Mouse (Mus musculus) CH12.LX (cell line): ENCODE results near the gene Tgif2. TPM values are rescaled to one million over a fixed set of nuclear protein-coding genes. Genes with fewer than 3 reads are reported as not detected.
"Not testable (repeated sequence)": the region's sequence is repeated elsewhere in the genome, so short reads cannot be mapped to it uniquely, and the experiment has no call there.

Experiments
- DNase-seq: peaks from one replicate; pipeline ENCODE4 v3.0.0-alpha.2; 2013; ENCODE audit errors: extremely low read depth
- H3K27ac ChIP-seq: 2 replicates; pipeline ENCODE4 v1.5.1; 2012; ENCODE audit warnings: low read depth, mild to moderate bottlenecking, control low read depth, moderate library complexity; ENCODE audit not compliant: insufficient read depth
- H3K27me3 ChIP-seq: replicated peaks from 2 replicates; pipeline ENCODE3; 2012; ENCODE audit warnings: inconsistent platforms
- H3K36me3 ChIP-seq, 2 experiments: replicated peaks in 1 of 2; 2 replicates each; pipeline versions ENCODE3 to v1.6.1; 2012; ENCODE audit warnings: inconsistent platforms in 1 of 2, low read length in 1 of 2, mild to moderate bottlenecking in 1 of 2, mixed read lengths in 1 of 2, moderate library complexity in 1 of 2; ENCODE audit not compliant: control insufficient read depth in 1 of 2, insufficient read depth in 1 of 2
- H3K4me1 ChIP-seq, 2 experiments: 2 replicates each; pipeline ENCODE4 v1.6.1; 2012; ENCODE audit warnings: inconsistent platforms in 1 of 2, moderate library complexity in 1 of 2; ENCODE audit not compliant: insufficient read depth in 2 of 2, control insufficient read depth in 1 of 2
- H3K4me2 ChIP-seq: 2 replicates; pipeline ENCODE4 v1.6.1; 2012; ENCODE audit warnings: low read depth, mild to moderate bottlenecking, control low read depth; ENCODE audit not compliant: poor library complexity, insufficient read depth, severe bottlenecking
- H3K4me3 ChIP-seq, 3 experiments: fragments of 150-350 bp in 1 of 3; sonication (generic) in 1 of 3; replicated peaks in 1 of 3; 2 replicates each; pipeline versions ENCODE3 to v1.5.1; 2011 to 2012; ENCODE audit warnings: low read depth in 2 of 3, low read length in 2 of 3, mild to moderate bottlenecking in 2 of 3, moderate library complexity in 2 of 3, control low read depth in 1 of 3, improper control_type of control experiment in 1 of 3, inconsistent platforms in 1 of 3, mixed read lengths in 1 of 3; ENCODE audit not compliant: poor library complexity in 1 of 3
- H3K79me2 ChIP-seq: replicated peaks from 2 replicates; pipeline ENCODE4 v1.6.1; 2012; ENCODE audit warnings: mild to moderate bottlenecking, moderate library complexity; ENCODE audit not compliant: control insufficient read depth, poor library complexity, insufficient read depth, severe bottlenecking; ENCODE audit errors: extremely low read depth
- H3K9ac ChIP-seq: 2 replicates; pipeline ENCODE4 v1.6.1; 2012; ENCODE audit warnings: low read depth, mild to moderate bottlenecking, control low read depth, moderate library complexity; ENCODE audit not compliant: insufficient read depth
- H3K9me3 ChIP-seq: replicated peaks from 2 replicates; pipeline ENCODE3; 2012; ENCODE audit warnings: low read length, inconsistent platforms, mixed read lengths
- ELF1 ChIP-seq: IDR thresholded peaks from 2 replicates; pipeline ENCODE4 v1.6.1; 2014; ENCODE audit warnings: low read depth, mild to moderate bottlenecking, inconsistent platforms, low read length, improper control_type of control experiment
- EP300 ChIP-seq: IDR thresholded peaks from 2 replicates; pipeline ENCODE4 v1.6.1; 2011; ENCODE audit warnings: low read length, improper control_type of control experiment
- ETS1 ChIP-seq: conservative IDR thresholded peaks from 2 replicates; pipeline ENCODE4 v1.6.1; 2012; ENCODE audit warnings: low read depth, mild to moderate bottlenecking, inconsistent platforms, low read length, improper control_type of control experiment, moderate library complexity
- GABPA ChIP-seq: IDR thresholded peaks from 2 replicates; pipeline ENCODE4 v1.6.1; 2012; ENCODE audit warnings: low read depth, low read length, improper control_type of control experiment, inconsistent platforms; ENCODE audit not compliant: insufficient replicate concordance
- HCFC1 ChIP-seq: IDR thresholded peaks from 2 replicates; pipeline ENCODE4 v1.6.1; 2012; ENCODE audit warnings: low read depth, mild to moderate bottlenecking, inconsistent platforms, low read length, improper control_type of control experiment
- IRF4 ChIP-seq: IDR thresholded peaks from 2 replicates; pipeline ENCODE4 v1.6.1; 2014; ENCODE audit warnings: low read depth, mild to moderate bottlenecking, inconsistent platforms, low read length, improper control_type of control experiment
- JUND ChIP-seq: conservative IDR thresholded peaks from 2 replicates; pipeline ENCODE4 v1.6.1; 2011; ENCODE audit warnings: low read depth, low read length, improper control_type of control experiment
- MAFK ChIP-seq: IDR thresholded peaks from 2 replicates; pipeline ENCODE4 v1.6.1; 2011; ENCODE audit warnings: low read length, improper control_type of control experiment; ENCODE audit not compliant: insufficient replicate concordance
- NRF1 ChIP-seq: IDR thresholded peaks from 2 replicates; pipeline ENCODE4 v1.6.1; 2014; ENCODE audit warnings: low read depth, mild to moderate bottlenecking, inconsistent platforms, low read length, improper control_type of control experiment, moderate library complexity
- SIN3A ChIP-seq: IDR thresholded peaks from 2 replicates; pipeline ENCODE4 v1.6.1; 2012; ENCODE audit warnings: low read length, improper control_type of control experiment, inconsistent platforms
- SMC3 ChIP-seq: IDR thresholded peaks from 2 replicates; pipeline ENCODE4 v1.6.1; 2011; ENCODE audit warnings: low read depth, low read length, improper control_type of control experiment
- TCF12 ChIP-seq: IDR thresholded peaks from 2 replicates; pipeline ENCODE4 v1.6.1; 2014; ENCODE audit warnings: low read depth, mild to moderate bottlenecking, inconsistent platforms, low read length, improper control_type of control experiment
- USF1 ChIP-seq: IDR thresholded peaks from 2 replicates; pipeline ENCODE4 v1.6.1; 2014; ENCODE audit warnings: low read depth, mild to moderate bottlenecking, inconsistent platforms, low read length, improper control_type of control experiment
- USF2 ChIP-seq: conservative IDR thresholded peaks from 2 replicates; pipeline ENCODE4 v1.6.1; 2011; ENCODE audit warnings: low read depth, low read length, improper control_type of control experiment
- ZMIZ1 ChIP-seq: IDR thresholded peaks from 2 replicates; pipeline ENCODE4 v1.6.1; 2012; ENCODE audit warnings: low read depth, mild to moderate bottlenecking, inconsistent platforms, low read length, improper control_type of control experiment
- ZNF384 ChIP-seq: IDR thresholded peaks from 2 replicates; pipeline ENCODE4 v1.6.1; 2012; ENCODE audit warnings: low read depth, low read length, improper control_type of control experiment, inconsistent platforms
- dilution Hi-C: fragments of 300-500 bp; cut with MboI; formaldehyde crosslinking; loops from 2 replicates; pipeline ENCODE4 v1.14.3; 2020; ENCODE audit warnings: low sequenced_read_pairs; ENCODE audit not compliant: extremely low pct_unique_long_range_greater_than_20kb, extremely low pct_ligation_motif_present
- in situ Hi-C: fragments of 300-500 bp; cut with MboI; formaldehyde crosslinking; loops from 3 replicates; pipeline ENCODE4 v1.14.3; 2019; ENCODE audit warnings: low sequenced_read_pairs, low pct_ligation_motif_present, low pct_unique_long_range_greater_than_20kb, mixed read lengths
- polyA plus RNA-seq: library from polyadenylated mRNA; unstranded; fragments of >175 nt; gene quantifications from 2 replicates; pipeline ENCODE4 v1.2.1, GENCODE M21; 2012; ENCODE audit warnings: low read depth; ENCODE audit not compliant: insufficient read length
- total RNA-seq, 2 experiments: library from RNA; depleted of rRNA; stranded (reverse); fragments of 300-350 nt in 1 of 2; fragments of >200 nt in 1 of 2; gene quantifications; 2 replicates each; pipeline ENCODE4 v1.2.3; 2012 to 2014

Tgif2 gene
- total and polyA plus RNA-seq, 3 experiments: 10.3 to 12.2 (median 11.3) TPM

DNA sequence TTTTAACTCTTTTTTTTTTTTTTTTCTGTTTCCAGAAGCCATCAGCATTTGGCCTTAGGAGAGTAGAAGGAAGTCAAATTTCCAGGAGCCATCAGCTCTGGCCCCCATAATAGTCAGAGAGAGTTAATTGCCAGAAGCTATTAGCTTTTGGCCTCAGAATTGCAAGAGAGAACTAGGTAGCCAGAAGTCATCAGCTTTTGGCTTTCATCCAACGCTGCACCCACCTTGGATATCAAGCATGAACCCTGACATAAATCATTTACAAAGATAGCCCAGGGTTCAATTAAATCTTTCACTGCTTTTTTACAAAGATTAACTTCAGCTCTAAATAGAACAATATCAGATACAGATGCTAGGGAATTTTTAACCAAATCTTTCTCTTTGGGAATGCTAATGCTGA, 41.3 kb upstream of the Tgif2 start:
- H3K9me3 ChIP-seq: peaks cover 22% of the 10 kb centered on the region
- H3K4me2 ChIP-seq: no peak overlapping the region
- H3K36me3 ChIP-seq: no peaks in the 10 kb centered on the region
- H3K27me3 ChIP-seq: peaks cover 40% of the 10 kb centered on the region
- no peaks in the 10 kb centered on the region for H3K4me1 ChIP-seq
- in situ Hi-C loops: no loop called here
- H3K27ac ChIP-seq: no peak overlapping the region
- dilution Hi-C loops: no loop called here
- H3K9ac ChIP-seq: no peak overlapping the region
- no peak for TF ChIP-seq TCF12
- no peak for TF ChIP-seq GABPA
- no peak for DNase-seq
- H3K79me2 ChIP-seq: no peaks in the 10 kb centered on the region
- H3K4me3 ChIP-seq: no peak overlapping the region

- no peak overlapping the region for H3K4me3 ChIP-seq
- H3K4me1 ChIP-seq: no peaks in the 10 kb centered on the region
- no peak for TF ChIP-seq ETS1
- TF ChIP-seq SIN3A: no peak
- TF ChIP-seq ELF1: no peak
- TF ChIP-seq IRF4: no peak
- no peak for TF ChIP-seq USF1
- TF ChIP-seq NRF1: no peak
- TF ChIP-seq USF2: no peak
- no peak for TF ChIP-seq EP300
- TF ChIP-seq SMC3: no peak
- no peak for TF ChIP-seq HCFC1
- TF ChIP-seq TCF12: no peak
- no peak for TF ChIP-seq ZMIZ1
- TF ChIP-seq JUND: no peak
- no peak for TF ChIP-seq MAFK
- TF ChIP-seq ZNF384: no peak
- TF ChIP-seq, all 38 proteins: peak for 0
- Histone ChIP-seq H3K79me2 (no peaks in the 10 kb centered on the region), H3K9ac (no peak overlapping the region), H3K27me3 (peaks cover 27% of the 10 kb centered on the region), H3K9me3 (peaks cover 13% of the 10 kb centered on the region), H3K36me3 (no peaks in the 10 kb centered on the region), H3K27ac (no peak overlapping the region), H3K4me2 (no peak overlapping the region)
- in situ Hi-C loops: no loop called here
- dilution Hi-C loops: no loop called here
- DNase-seq: no peak
Measured at GRCm38 (mm10) chr2:156801045-156801444, 38.8 kb upstream of the Tgif2 start.

DNA sequence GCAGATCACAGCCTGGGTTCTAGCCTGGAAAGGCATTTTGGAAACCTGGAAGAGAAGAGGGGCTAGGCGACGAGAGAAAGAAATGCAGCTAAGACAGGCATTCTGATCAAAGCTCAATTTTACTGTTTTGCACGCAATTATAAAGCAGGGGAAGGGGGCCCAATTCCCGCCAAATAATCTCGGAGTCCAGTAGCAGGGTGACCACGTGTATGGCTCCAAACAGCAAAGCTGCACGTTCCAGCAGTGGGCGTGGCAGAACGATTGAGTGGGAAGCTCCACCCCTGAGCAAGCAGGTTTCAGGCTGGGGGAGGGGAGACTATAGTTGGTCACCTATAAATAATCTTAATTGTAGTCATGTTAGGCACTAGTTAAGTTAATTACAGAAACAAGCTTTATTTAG, 37.7 kb upstream of the Tgif2 start:
- in situ Hi-C loops, H3K4me2 ChIP-seq, H3K4me1 ChIP-seq, H3K79me2 ChIP-seq, DNase-seq, dilution Hi-C loops, H3K27ac ChIP-seq, H3K36me3 ChIP-seq, H3K4me3 ChIP-seq, H3K9ac ChIP-seq: not testable (repeated sequence)
- peaks cover 24% of the 10 kb centered on the region for H3K27me3 ChIP-seq
- H3K9me3 ChIP-seq: peaks cover 11% of the 10 kb centered on the region
